Mouse (Mus musculus) testis, adult 2 months (tissue): ENCODE measurements around the gene Id2.

ENCODE experiments used
- CTCF ChIP-seq: fragments of 200-500 bp; IDR thresholded peaks from 2 replicates; pipeline ENCODE4 v1.5.1; 2012; ENCODE audit warnings: low read depth, mild to moderate bottlenecking, inconsistent platforms, low read length, moderate library complexity; ENCODE audit not compliant: control insufficient read depth, insufficient read depth, insufficient replicate concordance
- POLR2A ChIP-seq: fragments of 200-500 bp; IDR thresholded peaks from 2 replicates; pipeline ENCODE4 v1.6.1; 2012; ENCODE audit warnings: low read depth, mild to moderate bottlenecking, inconsistent platforms, low read length, moderate library complexity; ENCODE audit not compliant: control insufficient read depth

GRCm38 (mm10) chr12:25083260-25084178 is 13.4 kb downstream of the Id2 start:
- TF ChIP-seq POLR2A (no peak), CTCF (no peak)
